Mouse (Mus musculus): ENCODE results near the gene Slc16a5. TPM values are rescaled to one million over a fixed set of nuclear protein-coding genes. Genes with fewer than 3 reads are reported as not detected.
"Not testable (repeated sequence)": the region's sequence is repeated elsewhere in the genome, so short reads cannot be mapped to it uniquely, and the experiment has no call there.

The Slc16a5 gene
- total RNA-seq, 2 experiments from 2014 or later = not detected

GRCm38 (mm10) chr11:115478296-115478938 lies 16.1 kb downstream of the Slc16a5 start:
- DNase-seq (ENCODE audit: low spot score in 2 of 2) = no peak

GRCm38 (mm10) chr11:115481553-115482259 lies 19.4 kb downstream of the Slc16a5 start:
- DNase-seq (ENCODE audit: low spot score in 2 of 2) = peak; percentile 54 to 68

- DNase-seq (ENCODE audit: low spot score in 2 of 2) = no peak
Observed at GRCm38 (mm10) chr11:115483278-115483677, 21.0 kb downstream of the Slc16a5 start.

- peak; percentile 79 to 81 for DNase-seq (ENCODE audit: low spot score in 2 of 2)
Observed at GRCm38 (mm10) chr11:115483726-115484125, 21.5 kb downstream of the Slc16a5 start.

GRCm38 (mm10) chr11:115485155-115485554 lies 22.9 kb downstream of the Slc16a5 start:
- DNase-seq (ENCODE audit: low spot score in 2 of 2) = no peak

GRCm38 (mm10) chr11:115488551-115489104 lies 26.4 kb downstream of the Slc16a5 start:
- no peak for DNase-seq (ENCODE audit: low spot score in 2 of 2)

GRCm38 (mm10) chr11:115490441-115491355 lies 28.4 kb downstream of the Slc16a5 start:
- DNase-seq (ENCODE audit: low spot score in 2 of 2) = no peak

GRCm38 (mm10) chr11:115491356-115492083 lies 29.2 kb downstream of the Slc16a5 start, which contains the start of gene Nt5c:
Gene Nt5c, minus strand, starts transcription at chr11:115491862.
- peak; percentile 72 to 84 for DNase-seq (ENCODE audit: low spot score in 2 of 2)

- no peak for DNase-seq (ENCODE audit: low spot score in 2 of 2)
Observed at GRCm38 (mm10) chr11:115492387-115492786, 30.1 kb downstream of the Slc16a5 start.

GRCm38 (mm10) chr11:115496559-115496958 lies 34.3 kb downstream of the Slc16a5 start:
- not testable (repeated sequence) for DNase-seq (ENCODE audit: low spot score in 2 of 2)

GRCm38 (mm10) chr11:115502636-115503035 lies 40.4 kb downstream of the Slc16a5 start:
- no peak for DNase-seq (ENCODE audit: low spot score in 2 of 2)

- no peak for DNase-seq (ENCODE audit: low spot score in 2 of 2)
Observed at GRCm38 (mm10) chr11:115506586-115506985, 44.3 kb downstream of the Slc16a5 start.

- DNase-seq (ENCODE audit: low spot score in 2 of 2) = no peak
Observed at GRCm38 (mm10) chr11:115508061-115508460, 45.8 kb downstream of the Slc16a5 start.

GRCm38 (mm10) chr11:115509773-115510506 lies 47.7 kb downstream of the Slc16a5 start:
- DNase-seq (ENCODE audit: low spot score in 2 of 2) = no peak

GRCm38 (mm10) chr11:115510507-115510888 lies 48.2 kb downstream of the Slc16a5 start:
- DNase-seq (ENCODE audit: low spot score in 2 of 2) = no peak

GRCm38 (mm10) chr11:115511121-115511520 lies 48.8 kb downstream of the Slc16a5 start:
- no peak for DNase-seq (ENCODE audit: low spot score in 2 of 2)

- no peak for DNase-seq (ENCODE audit: low spot score in 2 of 2)
Observed at GRCm38 (mm10) chr11:115512004-115512403, 49.7 kb downstream of the Slc16a5 start.

- no peak for DNase-seq (ENCODE audit: low spot score in 2 of 2)
Observed at GRCm38 (mm10) chr11:115512407-115513183, 50.3 kb downstream of the Slc16a5 start.

Data from left cerebral cortex, adult 18-20 months (tissue).